Mouse (Mus musculus): ENCODE results near the gene Gm49337. TPM values are rescaled to one million over a fixed set of nuclear protein-coding genes. Genes with fewer than 3 reads are reported as not detected.

Gene Gm49337
- total RNA-seq (2023) = not detected

GRCm38 (mm10) chr4:116173072-116173471 is at the start of gene Gm49337, which contains the start of gene 1700042G07Rik:
Gene Gm49337, plus strand, starts transcription at chr4:116173384.
Gene 1700042G07Rik, plus strand, starts transcription at chr4:116173372.

GRCm38 (mm10) chr4:116123602-116124519 is 49.3 kb upstream of the Gm49337 start, which contains the start of the genes Rad54l and Pomgnt1:
Gene Rad54l, minus strand, starts transcription at chr4:116123690.
Gene Pomgnt1, plus strand, starts transcription at chr4:116123840.

GRCm38 (mm10) chr4:116151238-116151637 is 21.9 kb upstream of the Gm49337 start, which contains the start of gene Lurap1:
Gene Lurap1, minus strand, starts transcription at chr4:116151338.

GRCm38 (mm10) chr4:116167404-116167803 is 5.8 kb upstream of the Gm49337 start, which contains the start of gene Tspan1:
Gene Tspan1, minus strand, starts transcription at chr4:116167601.

GRCm38 (mm10) chr4:116221140-116221851 is 48.1 kb downstream of the Gm49337 start, which contains the start of gene Pik3r3:
Gene Pik3r3, plus strand, starts transcription at chr4:116221618.

Other genes with a start within 250 kb of the Gm49337 start
- gene Dmbx1, start 233.5 kb upstream of the Gm49337 start, total RNA-seq (2023) = not detected
- gene Faah, start 155.5 kb upstream of the Gm49337 start, total RNA-seq (2023) = 10 to 100 TPM; 35.8 to 47.9 TPM
- gene Nsun4, start 119.5 kb upstream of the Gm49337 start, total RNA-seq (2023) = 10 to 100 TPM; 31.9 to 36.4 TPM
- 100 to 1,000 TPM; 267 to 268 TPM for gene Uqcrh, start 98.3 kb upstream of the Gm49337 start, total RNA-seq (2023)
- 10 to 100 TPM; 39.2 to 39.5 TPM for gene Lrrc41, start 98.1 kb upstream of the Gm49337 start, total RNA-seq (2023)
- gene Rad54l, start 49.7 kb upstream of the Gm49337 start, total RNA-seq (2023) = 1 to 10 TPM; 1.5 to 1.6 TPM
- gene Pomgnt1, start 49.5 kb upstream of the Gm49337 start, total RNA-seq (2023) = 10 to 100 TPM; 41.2 to 49.3 TPM
- gene Lurap1, start 22.0 kb upstream of the Gm49337 start, total RNA-seq (2023) = 1 to 10 TPM; 3.2 to 7.1 TPM
- not detected for gene Tspan1, start 5.8 kb upstream of the Gm49337 start, total RNA-seq (2023)
- not detected for gene 1700042G07Rik, start within 50 bp of the Gm49337 start, total RNA-seq (2023)
- 1 to 10 TPM; 1.4 to 1.5 TPM for gene Pik3r3, start 48.2 kb downstream of the Gm49337 start, total RNA-seq (2023)